Mouse (Mus musculus): ENCODE results near the gene Dis3l. TPM values are rescaled to one million over a fixed set of nuclear protein-coding genes. Genes with fewer than 3 reads are reported as not detected.

The Dis3l gene
- total RNA-seq (2015) (14.2 and 14.9 TPM in 2 replicates), total RNA-seq (2017) (17.8 and 20.7 TPM in 2 replicates)

DNA sequence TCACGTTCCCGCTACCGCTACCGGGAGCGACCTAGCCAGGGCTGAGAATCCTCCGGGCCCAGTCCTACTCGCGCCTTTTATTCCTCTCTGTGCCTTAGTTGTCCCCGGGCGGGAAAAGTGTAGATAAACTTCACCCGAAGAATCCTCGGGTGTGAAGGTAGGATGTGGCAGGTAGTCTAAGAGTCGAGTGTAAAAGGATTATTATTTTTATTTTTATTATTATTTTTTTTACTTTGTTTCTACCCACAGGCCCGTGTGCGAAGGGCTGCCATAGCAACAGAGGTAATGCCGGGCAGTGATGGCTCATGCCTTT lies at the start of gene Dis3l:
Dis3l (minus strand) TSS at position 35 of the 313 bp plus-strand sequence.
- no peak for ATAC-seq (replicated peaks; ENCODE audit: poor library complexity)

- no peak for ATAC-seq (replicated peaks; ENCODE audit: poor library complexity)
These were observed 48.6 kb upstream of the Dis3l start for GRCm38 (mm10) chr9:64389576-64390292.

- ATAC-seq (replicated peaks; ENCODE audit: poor library complexity), result no peak
These were observed 45.6 kb upstream of the Dis3l start for GRCm38 (mm10) chr9:64386466-64387211.

GRCm38 (mm10) chr9:64385511-64386465 lies 44.7 kb upstream of the Dis3l start, which contains the start of gene Megf11:
TSS of gene Megf11 (plus strand) at chr9:64385626.
- no peak for ATAC-seq (replicated peaks; ENCODE audit: poor library complexity)

DNA sequence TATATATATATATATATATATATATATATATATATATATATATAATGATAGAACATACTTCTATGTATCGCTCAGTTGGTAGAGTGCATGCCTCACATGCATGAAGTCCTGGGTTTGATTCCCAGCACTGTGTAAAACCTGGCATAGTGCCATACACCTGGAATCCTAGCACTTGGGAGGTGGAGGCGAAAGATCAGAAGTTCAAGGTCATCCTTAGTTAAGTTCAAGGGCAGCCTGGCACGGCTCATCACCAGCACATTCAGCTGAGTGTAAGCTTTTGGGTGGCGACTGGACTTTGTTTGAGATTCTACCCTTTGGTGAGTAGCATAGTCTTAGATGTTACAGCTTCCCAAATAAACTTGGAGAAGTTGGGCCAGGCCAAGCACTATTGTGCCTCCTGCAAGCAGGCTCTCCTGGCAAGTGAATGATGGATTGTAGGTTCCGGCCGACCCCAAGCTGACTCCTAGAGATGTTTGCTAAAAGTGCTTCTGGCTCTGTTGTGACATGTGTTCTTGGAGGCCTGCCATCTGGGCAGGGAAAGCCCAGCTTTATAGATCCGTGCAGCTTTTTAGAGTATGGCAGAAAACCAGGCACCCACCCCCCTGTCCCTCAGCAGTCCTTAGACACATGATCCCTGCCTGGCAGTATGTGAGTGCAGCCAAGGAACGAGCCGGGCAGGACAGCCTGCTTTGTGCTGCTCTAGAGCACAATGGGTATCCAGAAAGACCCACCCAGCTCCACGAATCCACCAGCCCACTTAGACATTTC lies 42.1 kb upstream of the Dis3l start:
- no peak for ATAC-seq (replicated peaks; ENCODE audit: poor library complexity)

DNA sequence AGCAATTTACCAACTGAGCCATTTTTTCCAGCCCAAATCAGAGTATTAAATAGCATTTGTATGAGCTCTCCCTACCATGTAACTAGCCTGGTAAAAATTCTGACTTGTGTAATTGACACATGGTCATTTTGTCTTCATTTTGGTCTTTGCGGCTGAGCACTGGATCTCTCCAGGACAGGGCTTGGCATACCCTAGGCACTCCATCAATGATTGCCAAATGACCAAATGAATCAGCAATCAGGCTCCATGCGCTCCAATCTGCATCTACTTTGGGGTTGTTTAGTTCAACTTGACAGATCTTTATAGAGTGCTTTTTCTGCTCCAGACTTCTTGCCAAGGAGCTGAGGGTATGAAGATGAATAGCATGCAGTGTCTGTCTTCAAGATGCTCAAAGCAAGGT lies 35.3 kb upstream of the Dis3l start:
- no peak for ATAC-seq (replicated peaks; ENCODE audit: poor library complexity)

GRCm38 (mm10) chr9:64371305-64371819 lies 30.3 kb upstream of the Dis3l start:
- ATAC-seq (replicated peaks; ENCODE audit: poor library complexity), result no peak

DNA sequence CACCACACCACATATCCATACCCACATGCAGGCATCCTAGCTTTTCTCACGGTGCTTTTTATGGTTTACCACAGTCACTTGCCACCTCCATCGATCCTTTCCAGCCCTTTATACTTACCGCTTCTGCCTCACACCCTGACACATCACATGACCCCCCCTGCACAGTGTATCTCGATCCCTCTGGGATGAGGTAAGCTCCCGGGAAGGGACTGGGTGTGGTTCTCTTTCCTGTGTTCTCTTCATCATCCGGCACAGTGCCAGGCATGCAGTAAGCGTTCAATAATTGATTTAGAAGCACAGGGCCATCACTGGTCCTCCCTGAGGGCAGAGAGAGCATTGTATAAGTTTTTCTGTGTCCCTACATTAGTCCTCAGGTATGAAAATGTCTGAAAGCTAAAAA lies 28.8 kb upstream of the Dis3l start:
- ATAC-seq (replicated peaks; ENCODE audit: poor library complexity), result no peak

- ATAC-seq (replicated peaks; ENCODE audit: poor library complexity), result no peak
These were observed 20.3 kb upstream of the Dis3l start for GRCm38 (mm10) chr9:64361231-64361950.

DNA sequence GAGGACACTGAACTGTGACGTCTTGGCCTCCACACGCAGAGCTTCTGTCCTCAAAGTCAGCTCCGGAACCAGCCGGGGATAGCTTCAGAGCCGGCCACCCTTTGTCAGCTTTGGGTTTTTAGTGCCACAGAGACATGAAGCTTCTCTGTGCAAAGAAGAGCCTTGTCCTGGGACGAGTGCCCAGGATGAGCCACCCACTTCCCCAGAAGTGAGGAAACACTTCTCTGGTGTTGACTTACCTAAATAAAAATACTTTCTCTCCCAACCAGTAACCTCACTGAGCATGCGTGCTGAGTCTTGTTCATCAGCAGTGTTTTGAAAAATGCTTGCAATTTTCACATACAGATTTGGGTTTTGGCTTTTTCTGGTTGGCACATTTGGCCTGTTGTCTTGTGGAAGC lies 14.5 kb upstream of the Dis3l start:
- no peak for ATAC-seq (replicated peaks; ENCODE audit: poor library complexity)

DNA sequence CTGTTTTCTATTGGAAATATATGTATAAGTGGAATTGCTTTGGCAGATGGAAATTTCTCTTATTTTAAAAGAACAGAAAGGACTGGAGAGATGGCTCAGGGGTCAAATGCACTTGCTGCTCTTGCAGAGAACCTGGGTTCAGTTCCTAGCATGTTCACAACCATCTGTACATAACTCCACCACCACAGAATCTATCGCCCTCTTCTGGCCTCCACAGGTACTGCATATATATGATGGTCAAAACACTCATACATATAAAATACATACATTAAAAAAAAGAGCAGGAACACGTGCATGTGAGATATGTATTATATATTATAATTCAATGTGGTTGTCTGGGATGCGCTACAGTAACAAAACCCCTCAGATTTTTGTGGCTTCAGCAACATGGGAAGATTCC lies 10.1 kb upstream of the Dis3l start:
- peak; percentile 52; the same call in 1 of the 2 replicates for ATAC-seq (replicated peaks; ENCODE audit: poor library complexity)

DNA sequence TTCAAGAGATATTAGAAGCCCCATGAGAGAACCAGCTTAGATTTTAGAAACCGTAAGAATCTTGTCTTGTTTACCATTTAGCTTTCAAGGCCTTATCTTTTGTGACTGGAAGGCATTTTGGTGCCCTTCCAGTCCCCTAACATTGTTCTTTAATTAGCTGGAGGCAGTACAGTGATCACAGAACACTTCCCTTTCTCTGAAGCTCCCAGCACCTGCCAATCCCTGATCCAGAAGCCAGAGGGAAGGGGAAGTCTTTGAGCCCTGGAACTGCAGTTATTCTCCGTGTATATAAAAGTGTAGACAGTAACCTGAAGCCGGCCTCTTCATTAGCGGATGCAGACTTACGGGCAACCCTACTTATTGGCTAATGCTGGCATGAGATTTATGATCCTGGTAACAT lies 8.4 kb upstream of the Dis3l start:
- ATAC-seq (replicated peaks; ENCODE audit: poor library complexity), result no peak

GRCm38 (mm10) chr9:64347377-64347776 lies 6.3 kb upstream of the Dis3l start:
- no peak for ATAC-seq (replicated peaks; ENCODE audit: poor library complexity)

DNA sequence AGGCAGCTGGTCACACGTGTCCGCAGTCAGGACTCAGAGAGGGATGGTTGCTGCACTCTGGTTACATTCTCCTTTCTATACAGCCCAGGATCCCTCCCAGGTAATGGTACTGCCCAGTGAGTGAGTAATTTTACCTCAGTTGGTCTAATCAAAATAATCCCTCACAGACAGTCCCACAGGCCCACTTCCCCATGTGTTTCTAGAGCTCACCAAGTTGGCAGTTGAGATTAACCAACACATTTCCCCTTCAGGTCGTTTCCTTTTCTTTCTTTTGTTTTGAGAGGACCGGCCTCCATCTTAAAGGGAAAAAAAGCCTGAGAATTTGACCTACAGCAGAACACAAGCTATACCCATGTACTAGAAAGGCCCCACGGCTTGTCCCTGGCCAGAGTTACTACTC lies 4.8 kb upstream of the Dis3l start:
- ATAC-seq (replicated peaks; ENCODE audit: poor library complexity), result peak; percentile 47

GRCm38 (mm10) chr9:64343656-64344055 lies 2.6 kb upstream of the Dis3l start:
- no peak for ATAC-seq (replicated peaks; ENCODE audit: poor library complexity)

DNA sequence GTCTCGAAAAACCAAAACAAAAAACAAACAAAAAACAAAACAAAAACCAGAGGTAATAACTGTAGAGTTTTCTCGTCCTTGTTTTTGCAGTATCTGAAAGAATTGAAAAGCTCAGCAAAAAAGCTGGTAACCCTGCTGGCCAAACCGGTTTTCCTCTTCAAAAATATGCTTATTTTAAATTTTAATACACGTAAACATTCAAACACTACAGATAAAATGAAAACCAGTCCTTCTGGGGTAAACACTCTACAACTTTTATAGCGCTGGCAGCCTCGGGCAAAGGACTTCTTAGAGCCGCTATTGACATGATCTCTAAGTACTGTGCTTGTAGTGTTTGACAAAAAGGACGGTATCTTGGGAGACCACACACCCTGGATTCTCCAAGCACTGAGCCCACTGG lies 583 bp upstream of the Dis3l start:
- ATAC-seq (replicated peaks; ENCODE audit: poor library complexity), result no peak

GRCm38 (mm10) chr9:64340351-64341253 lies 486 bp downstream of the Dis3l start:
- ATAC-seq (replicated peaks; ENCODE audit: poor library complexity), result peak; percentile 78

DNA sequence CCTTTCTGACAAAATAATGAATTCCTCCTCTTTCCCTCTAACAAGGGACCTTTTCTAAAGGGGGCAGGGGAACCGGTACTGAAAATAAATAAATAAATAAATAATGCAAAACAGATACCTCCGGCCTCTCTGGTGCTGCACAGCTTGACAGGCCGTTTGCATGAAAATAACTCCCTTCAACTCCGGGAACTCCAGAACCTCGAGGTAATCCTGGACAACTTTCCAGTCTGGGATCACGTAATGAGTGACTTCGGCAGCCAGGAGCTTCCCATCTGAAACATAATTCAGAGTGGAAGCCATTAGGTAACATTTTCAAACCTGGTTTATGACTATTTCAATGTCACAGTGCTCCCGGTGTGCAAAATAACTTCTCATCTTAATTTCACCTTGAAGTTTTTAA lies 1.7 kb downstream of the Dis3l start:
- no peak for ATAC-seq (replicated peaks; ENCODE audit: poor library complexity)

DNA sequence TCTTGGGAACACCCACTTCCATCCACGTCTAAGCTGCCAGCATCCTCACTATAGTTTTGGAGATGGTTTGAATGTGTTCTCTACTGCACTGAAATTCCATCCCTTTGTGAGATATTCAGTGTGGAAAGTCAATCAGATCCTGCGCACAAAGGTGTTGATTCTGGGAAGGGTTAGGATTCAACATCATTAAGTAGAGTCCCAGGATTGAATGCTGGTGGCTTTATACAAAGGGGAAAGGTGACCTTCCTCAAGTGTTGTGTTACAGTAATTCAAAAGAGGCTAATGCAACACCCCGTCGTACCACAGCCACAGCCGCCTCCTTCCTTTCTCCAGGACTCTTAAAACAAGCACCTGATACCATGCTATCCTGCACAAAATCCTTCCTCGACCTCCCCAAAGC lies 5.3 kb downstream of the Dis3l start:
- no peak for ATAC-seq (replicated peaks; ENCODE audit: poor library complexity)
